Mouse (Mus musculus) megakaryocyte, adult 5-6 weeks (primary cell): Measurements from ENCODE around the gene Tmem150a. TPM values are rescaled to one million over a fixed set of nuclear protein-coding genes. Genes with fewer than 3 reads are reported as not detected.

Source experiments
- ATAC-seq: 2 replicates; pipeline ENCODE4 v1.8.0; 2016; ENCODE audit warnings: mild to moderate bottlenecking, inconsistent platforms; ENCODE audit not compliant: poor library complexity, severe bottlenecking
- total RNA-seq, 2 experiments: library from RNA; stranded (forward) in 1 of 2; stranded (reverse) in 1 of 2; fragments of 153-499, 151-499 nt in 1 of 2; fragments of 221-1000, 200-1000 nt in 1 of 2; gene quantifications; 2 replicates each; pipeline versions ENCODE4 v1.2.3 to v1.2.4; 2015 to 2017

The Tmem150a gene
- total RNA-seq, 2 experiments from 2014 or later: 0.20 to 0.26 TPM

GRCm38 (mm10) chr6:72371571-72371970 is 16.3 kb downstream of the Tmem150a start:
- no peak for ATAC-seq

DNA sequence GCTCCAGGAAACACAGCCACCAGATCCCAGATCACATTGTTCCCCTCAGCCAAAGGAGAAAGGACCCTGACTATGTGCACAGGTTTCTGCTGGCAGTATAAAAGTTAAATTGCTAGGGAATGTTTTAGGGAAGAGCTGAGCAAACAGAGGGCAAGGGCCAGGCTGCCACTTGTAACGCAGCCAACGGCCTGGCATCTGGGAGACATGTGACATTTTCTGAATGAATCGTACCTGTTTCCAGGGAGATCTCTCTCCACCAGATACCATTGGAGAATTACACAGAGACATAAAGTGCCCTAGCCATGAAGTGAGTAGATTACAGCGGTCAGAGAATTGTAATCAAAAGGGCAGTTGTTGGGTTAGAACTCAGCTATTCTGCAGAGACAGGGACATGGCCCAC is 17.9 kb downstream of the Tmem150a start:
- no peak for ATAC-seq

GRCm38 (mm10) chr6:72374206-72374605 is 19.0 kb downstream of the Tmem150a start:
- no peak for ATAC-seq

DNA sequence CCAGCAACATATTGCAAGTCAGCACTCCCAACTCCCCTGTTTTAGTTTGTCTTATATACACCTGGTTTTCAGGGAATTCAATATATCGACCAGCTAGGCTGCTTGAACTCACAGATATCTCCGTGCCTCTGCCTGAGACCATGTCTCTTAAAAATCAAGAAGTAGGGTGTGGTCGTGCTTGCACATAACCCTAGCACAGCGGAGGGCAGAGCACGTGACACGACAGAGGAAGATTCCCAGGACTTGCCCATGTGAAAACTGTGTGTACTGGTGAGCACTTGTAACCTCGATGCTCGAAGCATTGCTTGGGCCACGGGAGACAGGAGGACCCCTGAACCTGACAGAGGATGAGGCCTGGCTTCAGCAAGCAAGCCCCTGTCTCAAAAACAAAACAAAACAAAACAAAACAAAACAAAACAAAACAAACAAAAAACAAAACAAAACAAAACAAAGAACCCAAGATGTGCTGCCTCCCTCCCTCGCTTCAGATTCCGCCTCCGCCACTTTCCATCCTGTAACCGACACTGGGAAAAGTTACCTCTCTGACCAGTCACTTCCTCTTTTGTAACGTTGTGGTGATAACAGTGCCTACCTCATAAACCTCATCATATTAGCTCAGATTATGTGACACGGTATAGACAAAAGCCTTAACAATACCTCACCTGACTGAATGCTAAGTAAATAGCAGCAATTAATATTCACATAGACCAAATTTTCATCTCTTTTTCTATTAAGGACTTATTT is 19.7 kb downstream of the Tmem150a start:
- peak; percentile 78 for ATAC-seq

- no peak for ATAC-seq
Observed at GRCm38 (mm10) chr6:72378510-72379234, 23.4 kb downstream of the Tmem150a start.

- ATAC-seq: peak; percentile 0; the same call in 1 of the 2 replicates
Observed at GRCm38 (mm10) chr6:72379377-72380130, 24.3 kb downstream of the Tmem150a start.

DNA sequence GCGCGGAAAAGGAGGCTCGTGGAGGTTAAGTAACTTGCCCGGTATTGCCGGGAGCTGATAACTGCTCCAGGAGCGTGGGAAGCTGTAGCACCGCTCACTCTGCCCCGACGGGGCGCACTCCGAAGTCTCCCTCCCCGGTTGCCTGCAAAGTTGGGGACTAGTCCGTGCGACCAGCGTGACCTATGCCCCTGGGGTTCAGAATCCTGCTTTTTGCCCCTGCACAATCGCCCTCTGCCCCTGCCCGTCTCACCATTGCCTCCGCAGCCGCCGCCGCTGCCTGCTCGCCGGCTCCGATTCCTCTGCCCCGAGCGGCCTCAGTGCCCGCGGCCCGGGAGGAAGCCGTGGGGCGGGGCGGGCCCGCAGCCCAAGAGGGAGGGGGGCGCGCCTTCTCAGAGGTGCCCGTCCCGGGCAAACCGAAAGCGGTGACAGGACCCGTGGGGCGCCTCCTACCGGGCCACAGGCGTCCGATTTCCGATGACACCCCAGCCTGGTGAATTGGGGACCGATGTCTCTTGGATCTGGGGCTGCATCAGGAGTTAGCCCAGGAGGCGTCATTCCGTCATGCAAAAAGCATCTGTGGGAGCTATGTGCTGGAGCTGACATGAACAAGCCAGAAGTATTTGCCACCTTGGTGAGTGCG is 25.0 kb downstream of the Tmem150a start, which contains the start of gene Vamp5:
Gene Vamp5 (minus strand): TSS at position 338 of the 640 bp plus-strand sequence.
- ATAC-seq: peak; percentile 94

DNA sequence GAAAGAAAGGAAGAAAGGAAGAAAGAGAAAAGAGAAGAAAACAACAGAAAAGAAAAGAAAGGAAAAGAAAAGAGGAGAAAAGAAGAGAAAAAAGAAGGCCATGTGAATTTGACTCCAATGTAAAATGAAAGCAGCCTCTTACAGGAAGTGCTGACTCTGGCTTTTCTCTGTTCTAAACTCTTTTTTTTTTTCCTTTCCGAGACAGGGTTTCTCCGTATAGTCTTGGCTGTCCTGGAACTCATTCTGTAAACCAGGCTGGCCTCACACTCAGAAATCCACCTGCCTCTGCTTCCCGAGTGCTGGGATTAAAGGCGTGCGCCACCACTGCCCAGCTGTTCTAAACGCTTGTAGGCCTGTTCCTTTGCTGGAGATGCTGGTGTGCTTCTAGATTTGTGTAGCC is 27.2 kb downstream of the Tmem150a start:
- ATAC-seq: no peak

DNA sequence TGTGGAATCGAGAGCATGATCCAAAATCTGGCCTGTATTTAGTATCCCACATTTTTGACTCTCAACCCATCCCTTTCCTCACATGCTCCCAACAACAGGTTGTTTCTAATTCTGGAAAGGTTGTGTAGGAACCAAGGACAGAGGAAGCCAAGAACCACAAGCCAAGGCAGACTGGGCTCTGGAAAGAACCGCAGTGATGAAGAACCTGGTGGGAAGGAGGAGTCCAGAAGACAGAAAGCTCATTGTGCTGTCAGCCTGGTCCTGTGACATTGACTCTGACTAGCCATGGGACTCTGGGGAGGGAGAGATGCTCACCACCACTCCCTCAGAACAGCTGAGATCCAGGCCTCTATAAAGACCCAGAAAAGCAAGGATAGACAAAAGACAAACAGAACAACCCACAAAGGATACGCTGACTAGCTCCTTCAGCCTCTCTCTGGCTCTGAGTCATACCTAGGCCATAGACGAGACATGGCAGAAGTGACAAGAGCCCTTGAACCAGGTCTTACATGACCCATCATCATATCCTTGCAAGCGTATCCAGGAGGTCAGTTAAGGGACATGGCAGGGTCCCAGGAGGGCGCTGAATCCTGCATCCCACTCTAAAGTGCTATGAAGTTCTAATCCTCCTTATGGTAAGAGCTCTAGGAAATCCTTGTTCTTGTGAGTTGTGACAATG is 28.0 kb downstream of the Tmem150a start:
- no peak for ATAC-seq

DNA sequence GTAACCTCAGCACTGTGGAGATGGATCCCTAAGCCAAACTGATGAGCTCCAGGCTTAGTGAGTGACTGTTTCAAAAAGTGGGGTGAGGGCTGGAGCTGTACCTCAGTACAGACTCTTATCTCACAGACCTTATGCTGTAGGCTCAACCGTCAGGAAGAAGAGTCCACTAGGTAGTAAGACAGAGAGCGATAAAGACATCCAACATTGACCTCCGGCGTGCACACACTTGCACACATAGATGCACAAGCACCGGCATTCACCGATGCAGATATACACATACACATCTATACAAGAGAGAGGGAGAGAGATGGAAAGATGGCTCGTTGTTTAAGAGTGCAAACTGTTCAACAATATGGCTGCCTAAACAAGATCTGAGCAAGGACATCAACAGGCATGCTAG is 28.7 kb downstream of the Tmem150a start:
- no peak for ATAC-seq

DNA sequence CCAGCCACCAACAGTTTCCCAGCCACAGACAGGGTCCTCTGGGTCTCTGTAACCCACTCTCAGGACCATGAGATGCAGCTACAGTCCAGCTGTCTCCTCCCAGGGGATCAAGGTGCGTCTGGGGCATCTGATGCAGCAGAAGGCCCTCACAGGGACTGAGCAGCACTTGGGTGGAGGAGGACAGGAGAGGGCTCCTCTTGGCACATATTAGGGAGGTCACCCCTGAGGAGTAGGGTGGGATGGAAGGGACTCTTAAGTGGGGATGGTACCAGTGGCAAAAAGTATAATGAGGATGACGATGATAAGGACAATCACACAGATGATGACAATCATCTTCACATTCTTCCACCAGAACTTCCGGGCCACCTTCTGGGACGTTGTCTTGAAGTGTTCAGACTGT is 30.0 kb downstream of the Tmem150a start:
- ATAC-seq: no peak

DNA sequence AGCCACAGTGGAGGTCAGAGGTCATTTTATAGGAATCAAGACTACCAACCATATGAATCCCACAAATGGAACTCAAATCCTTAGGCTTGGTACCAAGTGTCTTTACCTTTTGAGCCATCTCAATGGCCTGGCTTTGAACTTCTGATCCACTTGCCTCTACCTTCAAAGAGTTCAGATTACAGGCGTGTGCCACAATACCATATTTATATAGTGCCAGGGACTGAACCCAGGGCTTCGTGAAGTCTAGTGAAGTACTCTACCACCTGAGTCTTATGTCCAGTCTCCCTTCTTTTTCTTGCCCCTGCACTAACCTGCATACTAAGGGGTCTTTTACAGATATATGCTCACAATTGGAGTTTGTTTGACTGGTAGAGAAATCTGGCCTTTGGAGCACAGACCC is 31.3 kb downstream of the Tmem150a start:
- no peak for ATAC-seq

- no peak for ATAC-seq
Observed at GRCm38 (mm10) chr6:72387816-72388215, 32.6 kb downstream of the Tmem150a start.

DNA sequence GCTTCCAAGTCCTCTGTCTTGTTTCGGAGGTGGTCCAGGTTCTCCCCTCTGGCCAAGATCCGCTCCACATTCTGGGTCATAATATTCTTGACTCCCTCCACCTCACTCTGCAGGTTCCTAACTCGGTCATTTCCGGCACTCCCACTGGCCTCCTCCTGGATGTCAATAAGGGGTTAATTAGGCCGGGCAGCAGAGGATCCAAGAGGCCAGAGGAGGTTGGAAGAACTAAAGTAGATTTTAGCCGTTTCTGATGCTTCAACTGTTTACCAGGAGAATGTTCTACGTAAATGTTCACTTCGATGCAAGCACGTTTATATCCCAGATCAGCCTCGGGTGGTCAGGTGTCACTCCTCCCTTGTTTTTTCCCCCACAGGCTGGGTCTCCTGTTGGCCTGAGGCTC is 33.0 kb downstream of the Tmem150a start:
- no peak for ATAC-seq

GRCm38 (mm10) chr6:72388791-72389329 is 33.6 kb downstream of the Tmem150a start:
- ATAC-seq: no peak

DNA sequence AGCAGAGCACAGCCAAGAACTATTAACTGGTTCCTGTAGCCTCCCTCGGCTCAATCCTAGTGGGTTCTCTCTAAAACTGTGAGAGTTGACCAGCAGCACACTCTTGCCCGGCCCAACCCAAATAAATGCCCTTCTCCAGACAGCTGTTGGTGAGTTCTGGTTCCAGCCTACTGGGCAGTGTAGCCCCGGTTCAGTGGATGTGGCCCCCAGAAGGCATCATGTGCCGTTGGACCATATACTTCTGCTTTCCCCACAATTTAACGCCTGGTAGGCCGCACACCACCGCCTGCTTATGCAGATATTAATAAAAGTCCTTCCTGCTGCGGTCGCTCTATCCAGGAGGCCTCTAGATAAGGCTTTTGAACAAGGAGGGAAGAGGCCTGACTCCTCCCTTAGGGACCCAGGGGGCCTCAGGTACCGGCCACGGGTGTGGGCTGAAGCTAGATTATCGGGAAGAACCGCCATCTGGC is 34.3 kb downstream of the Tmem150a start:
- peak; percentile 67 for ATAC-seq

DNA sequence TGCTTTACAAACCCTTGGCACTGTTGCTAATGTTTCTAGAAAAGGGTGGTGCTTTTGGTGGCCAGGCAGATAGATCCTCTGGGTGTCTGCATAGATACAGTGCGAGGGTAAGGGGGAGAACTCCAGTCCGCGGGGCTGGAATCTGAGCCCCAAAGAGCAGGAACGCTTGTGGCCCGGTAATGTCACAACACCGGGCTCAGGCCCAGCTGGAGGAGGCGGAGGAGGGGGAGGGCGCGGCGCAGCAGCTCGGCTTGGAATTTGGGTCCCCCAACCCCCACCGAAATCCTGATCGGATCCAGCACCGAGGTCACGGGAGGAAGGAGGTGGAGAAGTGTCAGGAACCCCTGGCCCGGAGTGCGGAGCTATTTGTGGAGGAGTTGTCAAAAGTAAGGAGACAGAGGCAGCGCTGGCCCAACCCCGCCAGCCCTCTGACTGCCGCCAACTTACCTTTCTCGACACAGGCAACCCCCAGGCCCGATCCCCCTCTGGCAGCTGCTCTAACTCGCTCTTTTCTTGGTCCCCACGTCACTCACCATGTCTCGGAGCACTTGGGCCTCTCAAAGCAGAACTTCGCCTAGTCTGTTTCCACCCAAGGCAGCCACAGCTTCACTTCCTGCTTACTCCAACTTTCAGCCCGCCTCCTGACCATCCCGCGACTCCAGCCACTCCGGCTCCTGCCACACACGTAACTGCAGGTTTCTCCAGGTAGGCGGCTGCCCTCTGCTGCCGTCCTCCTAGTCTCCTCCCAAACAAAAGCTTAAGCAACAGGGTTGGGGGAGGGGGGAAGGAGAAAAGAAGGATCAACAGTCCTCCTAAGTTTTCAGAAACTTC is 34.9 kb downstream of the Tmem150a start, which contains the start of gene Vamp8:
Gene Vamp8 (minus strand): TSS at position 763 of the 831 bp plus-strand sequence.
- peak; percentile 86 for ATAC-seq

GRCm38 (mm10) chr6:72390795-72391521 is 35.7 kb downstream of the Tmem150a start:
- ATAC-seq: no peak
